ENCODE assay signal across 14 mouse cellular contexts in the genomic region with DNA sequence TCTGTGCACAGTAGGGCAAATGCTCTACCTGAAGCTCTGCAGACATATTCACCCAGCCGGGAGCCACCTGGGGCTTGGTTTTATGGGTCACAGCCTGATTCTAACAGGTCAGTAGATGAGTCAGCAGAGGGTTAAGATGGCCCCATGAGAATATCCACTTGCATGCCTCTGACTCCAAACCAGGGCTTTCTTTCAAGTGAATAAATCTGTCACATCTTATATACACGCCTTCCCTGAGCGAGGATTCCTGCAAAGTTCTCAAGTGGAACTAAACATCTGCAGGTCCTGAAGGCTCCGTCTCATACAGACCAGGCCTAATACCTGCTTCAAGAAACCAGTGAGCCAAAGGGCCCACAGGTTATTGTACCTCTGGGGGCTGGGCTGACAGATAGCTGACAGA.
A peak's percentile ranks its signal among the peaks of the same experiment; 100 is the strongest.
DNase-seq lines count a peak whose midpoint lies in the region; ATAC-seq lines count a peak whose summit lies in the region.
"Had no signal": no experiment of that assay in that cellular context is flagged by ENCODE, and none has a peak within 500 bp of the region (broad histone marks: within the 10 kb centered on the region; RNA-seq: fewer than 3 reads in every experiment).

No protein-coding gene starts in this region.

- H3K9me3 ChIP-seq in limb, embryonic 12.5 days = no peaks in the 10 kb centered on the region
- no peaks in the 10 kb centered on the region for H3K9me3 ChIP-seq in limb, embryonic 10.5 days (replicated peaks)
- no peaks in the 10 kb centered on the region for H3K9me3 ChIP-seq in embryonic facial prominence, embryonic 12.5 days
- no peaks in the 10 kb centered on the region for H3K9me3 ChIP-seq in stomach, embryonic 14.5 days (ENCODE audit: control insufficient read depth, low read depth, low read length)
- H3K9me3 ChIP-seq: hindbrain, embryonic 15.5 days; midbrain, embryonic 15.5 days; neural tube, embryonic 13.5 days had no signal

- no peaks in the 10 kb centered on the region for H3K27me3 ChIP-seq in limb, embryonic 12.5 days
- no peaks in the 10 kb centered on the region for H3K27me3 ChIP-seq in limb, embryonic 10.5 days (ENCODE audit: low read depth, poor library complexity, severe bottlenecking)
- no peaks in the 10 kb centered on the region for H3K27me3 ChIP-seq in embryonic facial prominence, embryonic 12.5 days
- H3K27me3 ChIP-seq in stomach, embryonic 14.5 days (ENCODE audit: control insufficient read depth, insufficient read depth, low read length) = no peaks in the 10 kb centered on the region
- H3K27me3 ChIP-seq: hindbrain, embryonic 15.5 days; midbrain, embryonic 15.5 days; neural tube, embryonic 13.5 days had no signal

- ATAC-seq in limb, embryonic 12.5 days (ENCODE audit: insufficient number of reproducible peaks, insufficient read depth, low FRiP score, low TSS enrichment, low read depth) = no peak
- no peak for ATAC-seq in embryonic facial prominence, embryonic 12.5 days (ENCODE audit: insufficient number of reproducible peaks, insufficient read depth, low FRiP score, low TSS enrichment)
- ATAC-seq in stomach, embryonic 14.5 days (ENCODE audit: insufficient number of reproducible peaks, insufficient read depth, low FRiP score, low read depth) = no peak
- ATAC-seq: forebrain, postnatal 0 days; midbrain, embryonic 15.5 days had no signal

- H3K4me3 ChIP-seq in limb, embryonic 12.5 days (replicated peaks) = no peak overlapping the region
- no peak overlapping the region for H3K4me3 ChIP-seq in limb, embryonic 10.5 days
- no peak overlapping the region for H3K4me3 ChIP-seq in embryonic facial prominence, embryonic 12.5 days
- H3K4me3 ChIP-seq in stomach, embryonic 14.5 days (ENCODE audit: low read depth, low read length) = no peak overlapping the region
- H3K4me3 ChIP-seq: heart, adult 2 months; hindbrain, embryonic 15.5 days; midbrain, embryonic 15.5 days; neural tube, embryonic 13.5 days had no signal

- WGBS in limb, embryonic 12.5 days = 56% methylated on average over 4 of the region's 4 CpGs
- 59% methylated on average over 4 of the region's 4 CpGs for WGBS in limb, embryonic 10.5 days
- WGBS in embryonic facial prominence, embryonic 12.5 days = 36% methylated on average over 4 of the region's 4 CpGs
- 45% methylated on average over 4 of the region's 4 CpGs for WGBS in stomach, embryonic 14.5 days

- intact Hi-C loops in left cerebral cortex, postnatal 25 days (cut with DNase I) = no loop called here

- 0 out of 2 replicates have a peak overlapping the region, but pooled peaks have one; percentile 2 for H3K4me2 ChIP-seq in limb, embryonic 12.5 days
- 0 out of 2 replicates have a peak overlapping the region, but pooled peaks have one; percentile 11 for H3K4me2 ChIP-seq in embryonic facial prominence, embryonic 12.5 days (replicated peaks)
- H3K4me2 ChIP-seq in stomach, embryonic 14.5 days (replicated peaks; ENCODE audit: low read depth, low read length) = peak overlapping the region; percentile 2; the same call in 1 of the 2 replicates
- H3K4me2 ChIP-seq: hindbrain, embryonic 15.5 days; midbrain, embryonic 15.5 days; neural tube, embryonic 13.5 days had no signal

- H3K4me1 ChIP-seq in limb, embryonic 12.5 days (replicated peaks) = peaks cover 88% of the 10 kb centered on the region
- H3K4me1 ChIP-seq in limb, embryonic 10.5 days = peaks cover 67% of the 10 kb centered on the region
- peaks cover 76% of the 10 kb centered on the region for H3K4me1 ChIP-seq in embryonic facial prominence, embryonic 12.5 days
- H3K4me1 ChIP-seq in stomach, embryonic 14.5 days (ENCODE audit: control insufficient read depth, insufficient read depth, low read length) = peaks cover 72% of the 10 kb centered on the region
- H3K4me1 ChIP-seq: midbrain, embryonic 15.5 days had no signal

- peaks cover 19% of the 10 kb centered on the region for H3K36me3 ChIP-seq in limb, embryonic 12.5 days
- peaks cover 7% of the 10 kb centered on the region for H3K36me3 ChIP-seq in limb, embryonic 10.5 days
- 0 out of 2 replicates have a peak, but pooled peaks cover 4% of the 10 kb centered on the region for H3K36me3 ChIP-seq in embryonic facial prominence, embryonic 12.5 days
- H3K36me3 ChIP-seq in stomach, embryonic 14.5 days (ENCODE audit: control insufficient read depth, insufficient read depth, low read length) = peaks cover 18% of the 10 kb centered on the region
- H3K36me3 ChIP-seq: hindbrain, embryonic 15.5 days; midbrain, embryonic 15.5 days; neural tube, embryonic 13.5 days had no signal

- DNase-seq in limb, embryonic 10.5 days (ENCODE audit: low spot score) = no peak
- DNase-seq in NIH3T3 (ENCODE audit: low read depth) = peak; percentile 19
- no peak for DNase-seq in layer of hippocampus, postnatal 14 days (ENCODE audit: low spot score in 2 of 2)
- DNase-seq in left cerebral cortex, postnatal 25 days (ENCODE audit: low spot score in 2 of 2) = no peak
- DNase-seq: cerebellum, adult 2 months; forebrain, postnatal 0 days; heart, adult 2 months; lung, postnatal 36 days had no signal

- H3K27ac ChIP-seq in limb, embryonic 12.5 days = no peak overlapping the region
- H3K27ac ChIP-seq in limb, embryonic 10.5 days = no peak overlapping the region; the same call in 1 of the 2 replicates
- H3K27ac ChIP-seq in embryonic facial prominence, embryonic 12.5 days = 0 out of 2 replicates have a peak overlapping the region, but pooled peaks have one; percentile 11
- H3K27ac ChIP-seq in stomach, embryonic 14.5 days (ENCODE audit: low read length) = no peak overlapping the region; the same call in 1 of the 2 replicates
- H3K27ac ChIP-seq: heart, adult 2 months; hindbrain, embryonic 15.5 days; midbrain, embryonic 15.5 days; neural tube, embryonic 13.5 days had no signal

- H3K9ac ChIP-seq in limb, embryonic 12.5 days (replicated peaks) = no peak overlapping the region
- no peak overlapping the region for H3K9ac ChIP-seq in embryonic facial prominence, embryonic 12.5 days
- no peak overlapping the region; the same call in 1 of the 2 replicates for H3K9ac ChIP-seq in stomach, embryonic 14.5 days (replicated peaks; ENCODE audit: low read depth, low read length)
- H3K9ac ChIP-seq: forebrain, postnatal 0 days; hindbrain, embryonic 15.5 days; midbrain, embryonic 15.5 days; neural tube, embryonic 13.5 days had no signal
